Mouse (Mus musculus) liver, adult 2 months (tissue): Measurements from ENCODE around the gene C130074G19Rik. TPM values are rescaled to one million over a fixed set of nuclear protein-coding genes. Genes with fewer than 3 reads are reported as not detected.
A peak's percentile ranks its signal among the peaks of the same experiment; 100 is the strongest.

Experiments
- DNase-seq: peaks from one replicate; pipeline ENCODE4 v3.0.0-alpha.2; 2011; ENCODE audit warnings: low read depth, low spot score; ENCODE audit errors: extremely low read depth
- H3K27ac ChIP-seq: fragments of 200-500 bp; replicated peaks from 2 replicates; pipeline ENCODE4 v1.5.1; 2012; ENCODE audit warnings: low read depth, mild to moderate bottlenecking, control low read depth, inconsistent platforms, low read length; ENCODE audit not compliant: insufficient read depth
- H3K27me3 ChIP-seq: fragments of 200-500 bp; 2 replicates; pipeline ENCODE4 v1.6.1; 2012; ENCODE audit warnings: mild to moderate bottlenecking, moderate library complexity, low read length, inconsistent platforms; ENCODE audit not compliant: control insufficient read depth, insufficient read depth
- H3K36me3 ChIP-seq: fragments of 200-500 bp; 2 replicates; pipeline ENCODE4 v1.6.1; 2012; ENCODE audit warnings: low read length, inconsistent platforms; ENCODE audit not compliant: control insufficient read depth, insufficient read depth
- H3K4me1 ChIP-seq: fragments of 200-500 bp; 2 replicates; pipeline ENCODE4 v1.6.1; 2011; ENCODE audit warnings: low read length; ENCODE audit not compliant: control insufficient read depth, insufficient read depth
- H3K4me3 ChIP-seq: fragments of 200-500 bp; 2 replicates; pipeline ENCODE4 v1.5.1; 2011; ENCODE audit warnings: low read depth, mild to moderate bottlenecking, control low read depth, low read length, moderate library complexity; ENCODE audit not compliant: insufficient read depth
- H3K79me2 ChIP-seq: fragments of 200-500 bp; 2 replicates; pipeline ENCODE4 v1.6.1; 2012; ENCODE audit warnings: inconsistent platforms, mild to moderate bottlenecking, low read length, moderate library complexity; ENCODE audit not compliant: control insufficient read depth, insufficient read depth
- H3K9ac ChIP-seq: fragments of 200-500 bp; 2 replicates; pipeline ENCODE4 v1.6.1; 2012; ENCODE audit warnings: low read depth, mild to moderate bottlenecking, control low read depth, inconsistent platforms, low read length
- CTCF ChIP-seq: fragments of 200-500 bp; IDR thresholded peaks from 2 replicates; pipeline ENCODE4 v1.5.1; 2011; ENCODE audit warnings: low read depth, low read length, control low read depth
- POLR2A ChIP-seq: fragments of 200-500 bp; IDR thresholded peaks from 2 replicates; pipeline ENCODE4 v1.6.1; 2011; ENCODE audit warnings: low read length, control low read depth; ENCODE audit not compliant: insufficient read depth; ENCODE audit errors: extremely low read depth
- WGBS: fragments of 180-500 bp; shearing (Covaris S2); methylation state at CpG from one replicate; pipeline ENCODE4 v1.1.7; 2018; 5-methylcytosine and 5-hydroxymethylcytosine counted together
- polyA plus RNA-seq: library from polyadenylated mRNA; depleted of rRNA; stranded (reverse); fragments of >200 nt; gene quantifications from 2 replicates; pipeline ENCODE4 v1.2.3, GENCODE M21; 2012
- total RNA-seq: library from RNA; depleted of rRNA; stranded (reverse); fragments of >200 nt; gene quantifications from 2 replicates; pipeline ENCODE4 v1.2.3, GENCODE M21; 2014

Gene C130074G19Rik
- total and polyA plus RNA-seq, 2 experiments: 56.3 to 88.6 TPM

DNA sequence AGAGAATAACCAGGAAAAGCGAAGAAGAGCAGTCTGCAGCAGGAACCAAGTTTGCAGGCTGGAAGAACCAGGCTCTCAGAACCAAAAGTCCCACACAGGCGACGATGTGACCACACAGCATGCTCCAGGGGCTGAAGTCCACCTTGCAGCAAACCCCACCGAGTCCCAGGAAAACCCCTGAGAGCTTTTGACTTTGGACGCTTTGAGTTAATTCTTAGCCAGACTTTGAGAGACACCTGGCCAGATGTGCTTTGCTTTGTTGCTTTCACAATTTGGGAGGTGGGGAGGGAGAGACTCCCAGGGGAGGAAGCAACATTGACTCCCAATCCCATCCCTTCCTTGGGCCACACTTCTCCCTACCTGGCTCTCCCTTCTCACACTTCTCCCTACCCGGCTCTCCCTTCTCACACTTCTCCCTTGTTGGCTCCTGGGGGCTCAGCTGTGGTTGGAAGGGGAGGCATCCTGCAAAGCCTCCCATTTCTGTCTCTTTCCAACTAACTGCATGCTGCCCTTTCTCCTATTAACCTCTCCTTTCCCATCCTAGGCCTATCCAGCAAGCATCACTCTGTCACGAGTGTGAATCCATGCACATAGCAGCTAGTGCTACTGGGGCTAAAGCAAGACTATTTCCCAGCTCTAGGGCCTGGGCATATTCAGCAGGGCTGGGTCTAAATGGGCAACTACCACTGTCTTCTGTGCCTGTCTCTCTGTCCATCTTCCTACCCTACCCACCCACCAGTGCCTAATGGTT, 10.8 kb downstream of the C130074G19Rik start:
- Histone ChIP-seq H3K36me3 (peaks cover 6% of the 10 kb centered on the region; the same call in 1 of the 2 replicates), H3K4me1 (peaks cover 64% of the 10 kb centered on the region), H3K79me2 (peaks cover 5% of the 10 kb centered on the region), H3K4me3 (no peak overlapping the region), H3K9ac (peak overlapping the region; percentile 59), H3K27me3 (no peaks in the 10 kb centered on the region), H3K27ac (peak overlapping the region; percentile 94)
- DNase-seq: peak; percentile 95
- 22% methylated on average over 7 of the region's 7 CpGs for WGBS
- TF ChIP-seq POLR2A (no peak), CTCF (no peak)

- Histone ChIP-seq H3K9ac (peak overlapping the region; percentile 59), H3K27ac (peak overlapping the region; percentile 94), H3K36me3 (peaks cover 6% of the 10 kb centered on the region; the same call in 1 of the 2 replicates), H3K27me3 (no peaks in the 10 kb centered on the region), H3K4me3 (no peak overlapping the region), H3K79me2 (peaks cover 5% of the 10 kb centered on the region), H3K4me1 (peaks cover 68% of the 10 kb centered on the region)
- WGBS: 48% methylated on average over 1 of the region's 1 CpGs
- DNase-seq: no peak
- TF ChIP-seq CTCF (no peak), POLR2A (no peak)
Observed at GRCm38 (mm10) chr1:184871506-184871905, 11.5 kb downstream of the C130074G19Rik start.

DNA sequence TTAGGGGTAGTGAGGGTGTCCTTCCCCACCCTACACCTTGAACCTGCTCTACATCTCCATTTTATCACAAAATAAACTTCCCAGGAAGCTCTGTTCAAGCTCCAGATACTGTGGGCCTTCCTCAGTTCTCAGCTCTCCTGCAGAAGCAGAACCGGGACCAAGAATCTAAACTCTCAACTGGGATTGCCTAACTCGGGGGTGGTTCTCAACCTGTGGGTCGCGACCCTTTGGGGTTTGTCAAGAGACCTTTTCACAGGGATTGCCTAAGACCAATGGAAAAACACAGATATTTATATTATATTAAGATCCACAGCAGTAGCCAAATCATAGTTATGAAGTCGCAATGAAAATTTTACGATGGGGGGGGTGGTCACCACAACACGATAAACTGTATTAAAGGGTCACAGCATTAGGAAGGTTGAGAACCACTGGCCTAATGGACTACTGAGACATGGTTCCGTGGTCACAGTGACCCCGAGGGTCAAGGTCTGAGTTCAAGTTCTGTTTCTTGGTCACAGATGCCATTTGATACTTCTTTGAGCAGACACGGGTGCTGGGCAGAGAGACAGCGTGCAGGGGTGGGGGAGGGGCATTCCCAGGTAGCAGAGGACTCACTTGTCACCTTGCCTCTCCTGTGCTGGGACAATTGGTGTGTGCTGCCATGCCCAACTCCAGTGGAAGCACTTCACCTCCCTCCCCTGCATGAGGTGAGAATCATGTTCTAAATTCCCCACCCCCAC, 12.2 kb downstream of the C130074G19Rik start:
- no peak for TF ChIP-seq CTCF
- TF ChIP-seq POLR2A: no peak
- peaks cover 5% of the 10 kb centered on the region for H3K79me2 ChIP-seq
- 23% methylated on average over 11 of the region's 11 CpGs for WGBS
- H3K36me3 ChIP-seq: peaks cover 6% of the 10 kb centered on the region; the same call in 1 of the 2 replicates
- no peaks in the 10 kb centered on the region for H3K27me3 ChIP-seq
- peaks cover 67% of the 10 kb centered on the region for H3K4me1 ChIP-seq
- DNase-seq: peak; percentile 85
- peak overlapping the region; percentile 94 for H3K27ac ChIP-seq
- H3K4me3 ChIP-seq: no peak overlapping the region
- no peak overlapping the region for H3K9ac ChIP-seq

- Histone ChIP-seq H3K79me2 (no peaks in the 10 kb centered on the region), H3K27me3 (no peaks in the 10 kb centered on the region), H3K9ac (peak overlapping the region; percentile 25; the same call in 1 of the 2 replicates), H3K36me3 (peaks cover 6% of the 10 kb centered on the region; the same call in 1 of the 2 replicates), H3K4me3 (no peak overlapping the region), H3K4me1 (peaks cover 62% of the 10 kb centered on the region), H3K27ac (peak overlapping the region; percentile 94)
- TF ChIP-seq POLR2A: no peak
- no peak for TF ChIP-seq CTCF
- 22% methylated on average over 4 of the region's 4 CpGs for WGBS
- peak; percentile 62 for DNase-seq
Observed at GRCm38 (mm10) chr1:184869939-184870565, 13.0 kb downstream of the C130074G19Rik start.

GRCm38 (mm10) chr1:184867640-184868120, 15.3 kb downstream of the C130074G19Rik start:
- H3K27ac ChIP-seq: peak overlapping the region; percentile 74
- no peaks in the 10 kb centered on the region for H3K27me3 ChIP-seq
- no peak overlapping the region for H3K4me3 ChIP-seq
- peak; percentile 95 for DNase-seq
- TF ChIP-seq CTCF: 0 out of 2 replicates have a peak, but pooled peaks have one; percentile 6
- TF ChIP-seq POLR2A: no peak
- peak overlapping the region; percentile 25; the same call in 1 of the 2 replicates for H3K9ac ChIP-seq
- no peaks in the 10 kb centered on the region for H3K79me2 ChIP-seq
- WGBS: 27% methylated on average over 3 of the region's 3 CpGs
- H3K36me3 ChIP-seq: no peaks in the 10 kb centered on the region
- peaks cover 47% of the 10 kb centered on the region for H3K4me1 ChIP-seq
